Mouse (Mus musculus) megakaryocyte, embryonic 14.5 days (primary cell): ENCODE measurements around the gene Lrig2.

Source experiments
- FLI1 ChIP-seq: IDR thresholded peaks from 2 replicates; pipeline ENCODE4 v1.6.1; 2012; ENCODE audit warnings: low read length, inconsistent platforms, mixed read lengths
- GATA1 ChIP-seq: IDR thresholded peaks from 3 replicates; pipeline ENCODE4 v1.6.1; 2012; ENCODE audit warnings: mixed read lengths, low read length, inconsistent platforms, borderline replicate concordance

GRCm38 (mm10) chr3:104445576-104445975, 66.1 kb downstream of the Lrig2 start:
- no peak for TF ChIP-seq GATA1
- TF ChIP-seq FLI1: no peak
